Mouse (Mus musculus) left cerebral cortex, adult 2 months (tissue): Measurements from ENCODE around the gene Spns1. TPM values are rescaled to one million over a fixed set of nuclear protein-coding genes. Genes with fewer than 3 reads are reported as not detected.
"Not testable (repeated sequence)": the region's sequence is repeated elsewhere in the genome, so short reads cannot be mapped to it uniquely, and the experiment has no call there.

Source experiments
- DNase-seq, 2 experiments: peaks; one replicate each; pipeline ENCODE4 v3.0.0; 2021 to 2022; ENCODE audit warnings: low spot score in 2 of 2, mixed read lengths in 1 of 2; ENCODE audit errors: extremely low spot score in 1 of 2
- H3K27ac ChIP-seq: fragments of 200-600 bp; 2 replicates; pipeline ENCODE4 v1.8.1; 2022
- H3K4me3 ChIP-seq: fragments of 200-600 bp; 2 replicates; pipeline ENCODE4 v1.8.1; 2022
- CTCF ChIP-seq: fragments of 200-600 bp; IDR thresholded peaks from 2 replicates; pipeline ENCODE4 v1.8.1; 2022; ENCODE audit warnings: antibody characterized with exemption, mild to moderate bottlenecking, moderate library complexity
- intact Hi-C: fragments of 180-260 bp; cut with DNase I; formaldehyde crosslinking; loops from one replicate; pipeline ENCODE4 v1.15.1; 2025
- long read RNA-seq, 2 experiments: library from polyadenylated mRNA; stranded (forward); transcript quantifications; one replicate each; pipeline ENCODE4 v2.0.0; 2021; ENCODE audit warnings: borderline mapping rate in 2 of 2
- total RNA-seq, 2 experiments: library from RNA; stranded (reverse); gene quantifications; 2 replicates each; pipeline ENCODE4 v1.2.3; 2021

The Spns1 gene
- 10 to 100 TPM; 85.0 to 95.6 TPM for total RNA-seq
- long read RNA-seq, experiment 1, transcript Spns1-201 (12 exons, 2,219 nt), result major isoform, 89 of 134 reads
- long read RNA-seq, experiment 1, partial matches to known transcripts, result 18 of 134 reads
- long read RNA-seq, experiment 1, other reads (novel, unspliced or antisense), result 27 of 134 reads
- long read RNA-seq, experiment 2, transcript Spns1-201 (12 exons, 2,219 nt), result major isoform, 45 of 96 reads
- long read RNA-seq, experiment 2, partial matches to known transcripts, result 14 of 96 reads
- long read RNA-seq, experiment 2, other reads (novel, unspliced or antisense), result 35 of 96 reads

- peak; percentile 98 for DNase-seq
- Histone ChIP-seq H3K4me3 (peak within 1 kb of the TSS; percentile 99), H3K27ac (peak within 1 kb of the TSS; percentile 87)
- intact Hi-C loops, result loop anchor here (1.0 kb wide), 2 partner anchors 54 to 116 kb away; no protein-coding TSS in a partner anchor
- peak; percentile 81 for TF ChIP-seq CTCF
Measured at GRCm38 (mm10) chr7:126377278-126378158, at the start of gene Spns1. Spns1 (minus strand) TSS chr7:126377450.

- DNase-seq, result no peak
- no peak overlapping the region for H3K27ac ChIP-seq
- intact Hi-C loops, result no loop called here
- no peak overlapping the region for H3K4me3 ChIP-seq
- no peak for TF ChIP-seq CTCF
Measured at GRCm38 (mm10) chr7:126424161-126424560, 46.9 kb upstream of the Spns1 start.

- no peak overlapping the region for H3K27ac ChIP-seq
- no peak overlapping the region for H3K4me3 ChIP-seq
- intact Hi-C loops, result no loop called here
- no peak for TF ChIP-seq CTCF
- no peak for DNase-seq
Measured at GRCm38 (mm10) chr7:126421756-126422155, 44.5 kb upstream of the Spns1 start.

GRCm38 (mm10) chr7:126418496-126418895, 41.2 kb upstream of the Spns1 start:
- no peak for TF ChIP-seq CTCF
- Histone ChIP-seq H3K4me3 (no peak overlapping the region), H3K27ac (no peak overlapping the region)
- DNase-seq, result no peak
- intact Hi-C loops, result no loop called here

GRCm38 (mm10) chr7:126417606-126418005, 40.4 kb upstream of the Spns1 start:
- H3K27ac ChIP-seq, result no peak overlapping the region
- TF ChIP-seq CTCF, result no peak
- no peak for DNase-seq
- H3K4me3 ChIP-seq, result no peak overlapping the region
- intact Hi-C loops, result no loop called here

DNA sequence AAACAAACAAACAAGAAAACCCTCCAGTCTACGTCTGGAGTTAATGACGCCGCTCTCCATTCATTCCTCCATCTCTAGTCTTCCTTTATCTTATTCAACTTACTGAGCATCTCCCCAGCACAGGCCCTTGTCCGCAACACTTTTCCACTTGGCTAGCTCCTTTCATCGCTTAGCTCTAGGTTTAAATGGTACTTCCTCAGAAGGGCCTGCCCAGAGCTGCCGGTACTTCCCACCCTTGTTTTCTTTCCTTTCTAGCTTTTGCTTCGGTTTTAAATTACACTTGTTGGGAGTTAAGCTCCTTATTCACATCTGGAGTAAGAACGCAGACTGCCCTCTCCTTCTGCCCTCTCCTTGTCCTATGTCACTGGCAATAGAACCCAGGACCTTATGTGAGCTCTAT, 39.8 kb upstream of the Spns1 start:
- DNase-seq, result no peak
- no peak for TF ChIP-seq CTCF
- H3K27ac ChIP-seq, result no peak overlapping the region
- H3K4me3 ChIP-seq, result no peak overlapping the region
- intact Hi-C loops, result no loop called here

GRCm38 (mm10) chr7:126416615-126417014, 39.4 kb upstream of the Spns1 start:
- no peak for TF ChIP-seq CTCF
- DNase-seq, result no peak
- intact Hi-C loops, result no loop called here
- no peak overlapping the region for H3K4me3 ChIP-seq
- H3K27ac ChIP-seq, result no peak overlapping the region

- intact Hi-C loops, result no loop called here
- Histone ChIP-seq H3K27ac (no peak within 1 kb of the TSS), H3K4me3 (no peak within 1 kb of the TSS)
- DNase-seq, result no peak
- no peak for TF ChIP-seq CTCF
Measured at GRCm38 (mm10) chr7:126414725-126415124, 37.5 kb upstream of the Spns1 start, which contains the start of gene Cd19. Cd19 (minus strand) TSS chr7:126414889.

DNA sequence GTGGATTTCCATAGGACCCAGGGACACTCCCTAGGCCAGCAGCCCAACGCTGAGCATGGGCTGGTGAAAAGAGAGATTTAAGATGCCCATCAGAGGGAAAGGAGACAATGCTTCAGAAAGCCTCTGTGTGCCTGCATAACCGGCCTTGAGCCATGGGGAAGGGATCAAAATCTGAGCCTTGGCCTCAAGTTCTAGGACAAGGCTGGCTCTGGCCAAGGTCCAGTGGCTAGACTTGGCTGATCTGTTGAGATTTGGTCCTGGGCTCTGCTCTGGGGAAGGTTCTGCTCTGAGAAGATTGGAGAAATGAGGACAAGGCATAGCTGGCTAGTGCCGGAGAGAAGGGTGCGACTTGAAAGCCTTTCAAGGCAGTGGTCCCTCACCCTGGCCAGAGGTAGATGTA, 33.8 kb upstream of the Spns1 start:
- no peak for DNase-seq
- TF ChIP-seq CTCF, result no peak
- no peak overlapping the region for H3K4me3 ChIP-seq
- no peak overlapping the region for H3K27ac ChIP-seq
- intact Hi-C loops, result no loop called here

DNA sequence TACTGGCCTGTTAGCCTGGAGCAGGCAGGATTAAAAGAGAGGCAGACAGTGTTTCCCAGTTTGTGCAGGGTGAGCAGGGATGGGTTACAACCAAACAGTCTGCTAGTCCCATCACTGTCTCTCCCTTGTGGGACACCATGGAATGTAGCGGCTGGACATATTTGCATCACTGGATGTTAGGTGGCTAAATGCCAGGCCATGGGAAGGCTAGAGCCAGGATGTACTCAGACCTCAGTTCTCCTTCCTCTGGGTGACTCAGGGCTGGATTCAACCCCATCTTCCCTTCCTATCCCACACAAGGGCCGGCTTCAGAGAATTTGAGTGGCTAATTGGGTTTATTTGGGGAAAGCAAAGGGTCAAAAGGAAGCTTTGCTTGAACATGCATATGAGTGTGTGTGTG, 31.4 kb upstream of the Spns1 start:
- intact Hi-C loops, result no loop called here
- no peak overlapping the region for H3K4me3 ChIP-seq
- TF ChIP-seq CTCF, result no peak
- H3K27ac ChIP-seq, result no peak overlapping the region
- DNase-seq, result no peak

GRCm38 (mm10) chr7:126402518-126402917, 25.3 kb upstream of the Spns1 start:
- H3K27ac ChIP-seq, DNase-seq, H3K4me3 ChIP-seq, intact Hi-C loops: not testable (repeated sequence)

GRCm38 (mm10) chr7:126399548-126399947, 22.3 kb upstream of the Spns1 start:
- intact Hi-C loops, result loop anchor here (1.0 to 5.0 kb wide), 2 partner anchors 73 to 129 kb away; no protein-coding TSS in a partner anchor
- DNase-seq, result peak; percentile 68 to 78
- TF ChIP-seq CTCF, result peak; percentile 87
- no peak overlapping the region for H3K27ac ChIP-seq
- H3K4me3 ChIP-seq, result no peak overlapping the region
